Mouse (Mus musculus): ENCODE results near the gene Flrt1.
"Not testable (repeated sequence)": the region's sequence is repeated elsewhere in the genome, so short reads cannot be mapped to it uniquely, and the experiment has no call there.

The Flrt1 gene

GRCm38 (mm10) chr19:7103349-7103992, 2.1 kb downstream of the Flrt1 start:
- no peak for DNase-seq (ENCODE audit: low spot score)

GRCm38 (mm10) chr19:7102039-7102438, 3.5 kb downstream of the Flrt1 start:
- DNase-seq (ENCODE audit: low spot score) = no peak

GRCm38 (mm10) chr19:7099620-7100155, 5.8 kb downstream of the Flrt1 start:
- DNase-seq (ENCODE audit: low spot score) = no peak

- no peak for DNase-seq (ENCODE audit: low spot score)
Observed at GRCm38 (mm10) chr19:7092756-7093155, 12.8 kb downstream of the Flrt1 start.

- DNase-seq (ENCODE audit: low spot score) = no peak
Observed at GRCm38 (mm10) chr19:7091448-7092050, 14.0 kb downstream of the Flrt1 start.

GRCm38 (mm10) chr19:7090369-7091064, 15.0 kb downstream of the Flrt1 start:
- no peak for DNase-seq (ENCODE audit: low spot score)

- no peak for DNase-seq (ENCODE audit: low spot score)
Observed at GRCm38 (mm10) chr19:7089842-7090251, 15.7 kb downstream of the Flrt1 start.

- no peak for DNase-seq (ENCODE audit: low spot score)
Observed at GRCm38 (mm10) chr19:7089050-7089449, 16.5 kb downstream of the Flrt1 start.

GRCm38 (mm10) chr19:7088558-7088957, 17.0 kb downstream of the Flrt1 start:
- no peak for DNase-seq (ENCODE audit: low spot score)

GRCm38 (mm10) chr19:7084734-7085133, 20.8 kb downstream of the Flrt1 start:
- DNase-seq (ENCODE audit: low spot score) = no peak

GRCm38 (mm10) chr19:7083035-7083794, 22.3 kb downstream of the Flrt1 start:
- no peak for DNase-seq (ENCODE audit: low spot score)

GRCm38 (mm10) chr19:7081516-7082266, 23.8 kb downstream of the Flrt1 start:
- DNase-seq (ENCODE audit: low spot score) = no peak

GRCm38 (mm10) chr19:7078271-7078670, 27.3 kb downstream of the Flrt1 start:
- DNase-seq (ENCODE audit: low spot score) = no peak

- DNase-seq (ENCODE audit: low spot score) = no peak
Observed at GRCm38 (mm10) chr19:7077666-7078065, 27.9 kb downstream of the Flrt1 start.

GRCm38 (mm10) chr19:7075336-7075735, 30.2 kb downstream of the Flrt1 start:
- not testable (repeated sequence) for DNase-seq (ENCODE audit: low spot score)

GRCm38 (mm10) chr19:7073997-7074781, 31.3 kb downstream of the Flrt1 start:
- DNase-seq (ENCODE audit: low spot score) = no peak

- DNase-seq (ENCODE audit: low spot score) = no peak
Observed at GRCm38 (mm10) chr19:7072221-7072620, 33.3 kb downstream of the Flrt1 start.

GRCm38 (mm10) chr19:7070775-7071174, 34.8 kb downstream of the Flrt1 start:
- no peak for DNase-seq (ENCODE audit: low spot score)

GRCm38 (mm10) chr19:7069781-7070763, 35.5 kb downstream of the Flrt1 start:
- no peak for DNase-seq (ENCODE audit: low spot score)
